Mouse (Mus musculus): Measurements from ENCODE around the gene Sec62.

Sec62 gene

DNA sequence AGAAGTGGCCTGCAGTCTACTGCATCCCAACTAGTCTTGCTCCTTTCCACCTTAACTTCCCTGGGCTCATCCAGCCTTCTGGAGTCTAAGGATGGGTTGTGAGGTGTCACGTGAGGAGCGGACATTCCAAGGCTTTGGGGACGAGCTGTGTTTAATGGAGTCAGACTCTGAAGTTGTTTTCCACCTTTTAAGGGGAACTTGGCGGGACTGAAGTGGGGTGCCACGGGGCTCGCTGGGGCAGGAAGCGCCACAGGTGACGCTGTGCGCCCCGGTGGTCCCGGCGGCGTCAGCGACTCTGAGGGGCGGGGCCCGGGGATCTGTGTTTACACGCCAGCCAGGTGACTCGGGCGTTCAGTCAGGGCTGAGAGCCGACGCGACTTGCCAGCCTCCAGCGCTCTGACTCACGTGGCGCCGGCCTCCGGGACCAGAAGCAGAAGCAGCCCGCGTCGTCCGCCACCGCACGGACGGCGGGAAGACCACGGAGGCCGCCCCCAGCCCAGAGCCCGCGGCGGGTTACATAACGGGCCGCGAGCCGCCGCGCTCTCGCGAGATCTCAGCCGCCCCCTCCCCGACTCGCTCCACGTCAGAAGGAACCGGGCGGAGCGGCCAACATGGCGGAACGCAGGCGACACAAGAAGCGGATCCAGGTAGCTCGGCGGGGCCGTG is at the start of gene Sec62:
TSS of gene Sec62 (plus strand) at position 139 of the 666 bp plus-strand sequence.
- peak; percentile 93 for DNase-seq (ENCODE audit: low spot score)

DNA sequence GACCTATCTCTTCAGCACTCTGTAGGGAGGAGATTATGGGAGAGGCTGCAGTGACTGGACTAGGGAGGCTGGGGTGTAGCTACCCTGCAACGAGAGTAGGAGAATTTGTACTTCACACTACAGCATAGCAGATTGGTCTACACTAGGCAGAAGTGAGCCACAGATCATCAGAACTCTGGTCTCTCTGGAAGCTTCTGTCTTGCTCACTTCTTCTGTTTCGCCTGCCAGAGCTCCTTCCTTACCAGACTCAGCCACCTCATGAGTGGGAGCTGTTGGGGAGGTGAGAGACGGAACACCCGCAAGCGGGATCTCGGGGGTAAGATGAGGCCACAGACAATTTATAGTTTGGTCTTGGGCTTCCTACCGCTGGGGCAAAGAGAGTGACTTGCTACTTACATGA is 49.8 kb upstream of the Sec62 start:
- no peak for DNase-seq (ENCODE audit: low spot score)

DNA sequence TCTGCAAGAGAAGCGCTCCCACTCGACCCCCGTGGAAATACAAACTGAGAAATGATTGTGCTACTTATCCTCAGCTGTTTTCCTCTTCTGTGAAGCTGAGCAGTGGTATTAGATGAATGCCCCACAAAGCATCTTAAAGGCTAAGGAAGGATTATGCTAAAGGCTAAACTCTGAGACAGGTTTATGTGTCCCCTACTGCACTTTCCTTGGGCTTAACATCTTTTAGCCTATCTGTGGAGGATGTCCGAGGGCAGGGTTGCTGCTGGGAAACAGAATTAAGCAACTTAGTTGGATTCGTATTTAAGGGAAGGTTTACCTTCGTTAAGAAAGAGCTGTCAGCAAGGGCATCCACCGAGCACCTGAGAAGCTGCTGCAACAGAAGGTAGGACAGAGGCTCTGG is 46.7 kb upstream of the Sec62 start, which contains the start of gene Samd7:
TSS of gene Samd7 (plus strand) at position 288 of the 400 bp plus-strand sequence.
- DNase-seq (ENCODE audit: low spot score), result no peak

DNA sequence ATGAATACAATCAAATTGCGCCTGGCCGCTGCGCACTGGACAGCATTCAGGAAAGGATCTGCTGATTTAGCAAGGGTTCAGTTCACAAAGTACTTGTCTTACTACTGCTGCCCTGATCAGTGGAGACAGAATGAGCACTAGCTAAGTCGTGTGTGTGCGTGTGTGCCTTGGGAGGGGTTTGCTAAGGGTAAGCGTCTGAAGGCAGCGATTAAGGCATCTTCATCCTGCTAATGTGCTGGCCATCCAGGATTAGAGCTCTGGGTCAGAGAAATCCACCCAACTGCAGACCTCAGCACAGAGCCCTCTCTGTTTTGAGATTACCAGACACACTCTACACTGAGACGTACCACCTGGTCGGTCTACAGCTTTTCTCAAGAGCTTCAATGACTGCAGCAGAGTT is 44.4 kb upstream of the Sec62 start:
- no peak for DNase-seq (ENCODE audit: low spot score)

DNA sequence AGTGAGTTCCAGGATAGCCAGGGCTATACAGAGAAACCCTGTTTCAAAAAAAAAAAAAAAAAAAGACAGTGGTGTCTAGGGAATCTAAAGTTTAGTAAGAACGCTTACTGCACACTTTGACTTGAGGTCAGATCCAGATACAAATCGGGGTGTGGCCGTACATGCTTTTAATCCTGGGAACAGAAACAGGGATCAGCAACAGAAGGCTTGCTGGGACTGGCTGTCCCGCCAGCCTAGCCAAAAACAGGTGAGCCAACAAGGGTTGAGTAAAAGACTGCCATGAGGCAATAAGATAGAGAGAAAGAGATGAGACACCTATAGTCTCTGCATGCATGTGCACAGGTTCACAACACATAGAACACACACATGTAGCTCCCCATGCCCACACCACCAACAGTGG is 38.0 kb upstream of the Sec62 start:
- DNase-seq (ENCODE audit: low spot score), result no peak

DNA sequence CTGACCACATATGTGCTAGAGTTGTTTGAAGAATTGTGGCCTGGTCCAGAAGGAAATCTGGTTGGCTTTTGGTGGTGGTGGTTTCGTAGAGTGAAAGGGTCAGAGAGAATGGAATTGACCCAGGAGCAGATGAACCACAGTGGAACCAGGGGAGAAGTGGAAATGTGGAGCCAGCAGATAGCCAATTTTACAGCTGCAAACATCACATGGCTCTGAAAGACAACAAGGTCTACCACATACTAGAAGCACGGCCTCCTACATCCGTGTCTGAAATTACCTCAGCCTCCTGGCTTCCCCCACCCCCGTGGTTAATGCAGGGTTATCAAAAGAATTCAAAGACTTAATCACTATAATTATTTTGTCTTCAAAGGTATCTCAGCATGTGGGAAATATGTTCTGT is 27.8 kb upstream of the Sec62 start:
- no peak for DNase-seq (ENCODE audit: low spot score)

DNA sequence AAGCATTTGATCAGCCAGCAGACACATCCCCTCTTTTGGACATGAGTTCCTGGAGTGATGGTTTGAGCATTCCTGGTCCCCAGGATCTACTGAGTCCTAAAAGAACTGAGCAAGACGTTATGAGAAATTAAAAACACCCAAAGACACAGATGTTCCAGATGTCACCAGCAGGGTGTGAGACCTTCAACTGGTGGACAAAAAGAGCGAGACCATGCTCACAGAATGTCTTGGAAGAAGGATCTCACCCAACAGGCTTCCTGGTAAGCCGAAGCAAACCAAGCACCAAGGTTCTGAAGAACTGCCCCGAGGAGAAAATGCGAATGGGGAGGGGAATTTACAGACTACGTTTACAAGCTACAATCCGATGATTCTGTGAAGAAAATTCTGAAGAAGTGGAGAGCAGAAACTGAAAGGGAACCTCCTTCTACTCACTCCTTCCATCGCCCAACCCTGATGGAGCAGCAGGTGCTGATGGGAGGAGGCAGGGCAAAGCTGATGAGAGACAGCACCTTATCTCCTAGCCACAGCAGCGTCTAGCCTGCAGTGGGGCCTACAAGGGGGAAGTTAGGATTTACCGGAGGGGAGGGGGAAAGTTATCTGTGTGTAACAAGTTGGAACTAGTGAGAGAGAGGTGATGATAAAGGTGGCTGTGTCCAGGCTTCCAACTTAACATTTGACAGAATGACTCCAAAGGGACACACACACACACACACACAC is 27.2 kb upstream of the Sec62 start:
- no peak for DNase-seq (ENCODE audit: low spot score)

DNA sequence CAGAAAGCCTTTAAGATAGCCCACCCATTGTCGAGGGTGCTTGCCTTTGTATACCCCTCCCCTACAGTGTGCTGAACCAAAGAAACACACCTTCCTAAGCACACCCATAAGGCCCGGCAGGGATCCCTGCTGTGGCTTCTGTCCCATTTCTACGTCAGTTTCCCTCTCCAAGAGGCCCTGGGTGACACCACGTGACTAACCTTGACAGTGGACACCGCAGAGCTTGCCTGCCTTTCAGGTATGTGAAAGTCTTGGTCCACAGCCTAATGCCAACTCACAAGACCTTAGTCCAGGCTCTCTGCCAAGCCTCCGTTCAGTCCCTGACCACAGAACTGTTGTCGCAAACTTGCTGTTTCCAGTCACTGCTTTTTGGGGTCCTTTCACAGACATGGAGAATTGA is 26.5 kb upstream of the Sec62 start:
- DNase-seq (ENCODE audit: low spot score), result no peak

DNA sequence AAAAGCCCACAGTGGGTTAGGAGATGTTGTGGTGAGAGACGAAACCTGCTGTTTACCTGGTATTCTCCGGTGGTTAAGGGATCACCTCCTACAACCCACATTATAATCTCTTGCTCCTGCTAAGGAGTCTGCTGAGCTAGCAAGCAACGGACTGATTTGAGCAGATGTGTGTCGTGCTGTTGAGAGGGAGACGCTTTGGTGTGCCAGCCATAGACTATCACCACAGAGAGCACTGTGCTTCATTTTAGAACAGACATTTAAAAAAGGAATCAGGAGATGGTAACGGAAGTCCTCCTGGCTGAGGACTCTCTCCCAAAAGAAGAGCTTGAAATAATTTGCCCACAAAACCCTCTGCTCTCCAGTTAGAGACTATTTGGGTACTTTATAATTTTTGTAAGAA is 25.4 kb upstream of the Sec62 start:
- DNase-seq (ENCODE audit: low spot score), result no peak

DNA sequence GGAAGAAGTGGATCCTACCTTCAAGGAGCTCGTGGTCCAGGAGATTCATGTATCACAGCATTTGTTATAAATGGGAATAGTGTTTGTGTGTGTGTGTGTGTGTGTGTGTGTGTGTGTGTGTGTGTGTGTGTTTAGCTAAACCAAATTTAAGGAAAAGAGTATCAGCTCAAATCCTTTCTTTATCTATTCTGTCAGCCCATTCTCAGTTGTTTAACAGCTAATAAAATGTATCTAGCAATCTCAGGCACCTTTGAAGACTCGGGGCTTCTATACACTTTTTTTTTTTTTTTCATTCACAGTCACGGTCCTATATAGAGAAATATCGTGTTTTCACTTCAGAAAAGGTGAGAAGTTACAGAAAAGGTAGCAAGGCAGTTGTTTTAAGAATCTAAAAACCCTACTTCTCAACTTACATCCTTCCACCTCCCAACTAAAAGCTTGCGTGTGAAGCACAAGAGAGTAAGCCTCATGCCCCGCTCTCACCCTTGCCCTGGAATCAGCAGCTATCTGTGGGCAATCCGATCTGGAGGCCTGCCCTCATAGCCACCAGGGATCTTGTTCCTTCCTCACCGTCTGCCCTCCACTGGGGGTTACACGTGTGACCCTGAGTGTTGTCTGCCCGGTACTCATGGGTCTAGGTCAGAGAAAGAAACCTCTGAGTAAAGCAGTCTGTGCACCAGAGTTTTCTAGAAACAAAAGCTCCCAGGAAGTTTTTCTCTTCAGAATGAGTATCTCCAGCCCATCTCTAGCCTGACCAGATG is 22.7 kb upstream of the Sec62 start:
- no peak for DNase-seq (ENCODE audit: low spot score)

DNA sequence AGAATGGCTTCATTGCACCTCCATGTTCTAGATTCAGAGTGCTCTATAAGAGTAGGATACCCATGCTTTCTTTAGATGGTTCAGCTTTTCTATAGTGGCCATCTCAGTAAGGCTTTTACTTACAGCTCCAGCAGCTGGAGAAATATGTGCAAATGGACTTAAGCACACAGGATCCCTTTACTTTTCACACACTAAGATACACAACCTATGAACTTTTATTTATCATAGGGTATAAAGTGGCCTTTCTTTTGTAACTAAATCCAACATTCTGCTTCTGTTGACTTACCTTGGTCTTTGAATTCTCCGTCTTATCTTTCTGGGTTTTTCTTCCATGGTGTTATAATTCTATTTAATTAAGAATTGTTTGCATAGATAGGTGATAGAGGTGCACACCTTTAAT is 21.1 kb upstream of the Sec62 start:
- no peak for DNase-seq (ENCODE audit: low spot score)

DNA sequence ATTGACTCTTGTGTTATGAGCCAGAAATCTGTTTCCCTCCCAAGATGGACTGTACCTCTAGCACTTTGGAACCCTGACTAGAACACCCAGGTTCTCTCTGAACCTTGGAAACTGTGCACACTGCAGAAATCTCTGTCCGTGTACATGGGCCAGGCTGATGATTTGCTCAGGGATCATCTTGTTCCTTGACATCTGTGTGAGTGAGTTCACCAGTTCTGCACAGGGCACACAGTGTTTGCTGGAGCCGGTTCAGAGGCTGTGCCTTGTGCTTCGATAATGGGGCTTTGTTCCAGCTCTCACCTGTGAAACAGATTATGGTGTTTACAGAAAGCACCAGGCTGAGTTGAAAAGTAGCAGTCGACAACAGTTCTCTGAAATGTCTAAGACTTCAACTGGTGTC is 20.0 kb upstream of the Sec62 start:
- no peak for DNase-seq (ENCODE audit: low spot score)

DNA sequence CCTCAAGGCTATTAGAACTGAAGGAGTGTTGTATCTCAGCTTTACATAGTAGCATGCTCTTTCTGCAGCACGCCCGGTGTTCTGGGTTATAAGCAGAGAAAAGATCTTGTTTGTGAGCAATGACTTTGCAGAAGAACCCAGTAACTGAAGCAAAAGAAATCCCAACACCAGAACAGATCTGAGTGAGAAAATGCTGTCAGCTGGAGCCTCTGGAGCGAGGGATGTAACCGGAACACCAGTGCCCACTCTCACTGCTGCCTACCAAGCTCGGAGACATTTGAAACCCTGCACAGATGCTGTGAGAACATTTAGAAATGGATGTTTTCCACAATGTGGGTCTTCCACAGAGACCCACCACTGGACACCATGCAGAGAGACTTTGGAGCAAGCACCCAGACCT is 18.0 kb upstream of the Sec62 start:
- no peak for DNase-seq (ENCODE audit: low spot score)

DNA sequence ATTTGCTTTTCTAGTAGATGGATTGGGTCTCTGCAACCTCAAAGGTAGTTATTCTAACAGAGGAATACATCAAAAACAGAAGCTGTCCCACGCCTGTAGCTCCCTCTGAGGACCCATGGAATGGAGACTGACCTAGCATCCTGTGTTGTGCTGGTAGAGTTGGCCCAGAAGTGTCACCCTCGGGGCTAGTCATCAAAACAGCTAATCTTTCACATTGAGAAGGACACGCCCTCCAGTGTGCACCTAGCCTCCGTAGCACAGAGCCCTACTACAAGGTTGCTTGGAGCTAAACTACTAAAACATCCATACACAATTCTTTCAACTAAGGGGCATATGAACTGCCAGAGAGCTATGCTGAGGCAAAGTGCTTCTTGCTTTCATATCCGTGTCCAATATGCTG is 14.7 kb upstream of the Sec62 start:
- DNase-seq (ENCODE audit: low spot score), result no peak

DNA sequence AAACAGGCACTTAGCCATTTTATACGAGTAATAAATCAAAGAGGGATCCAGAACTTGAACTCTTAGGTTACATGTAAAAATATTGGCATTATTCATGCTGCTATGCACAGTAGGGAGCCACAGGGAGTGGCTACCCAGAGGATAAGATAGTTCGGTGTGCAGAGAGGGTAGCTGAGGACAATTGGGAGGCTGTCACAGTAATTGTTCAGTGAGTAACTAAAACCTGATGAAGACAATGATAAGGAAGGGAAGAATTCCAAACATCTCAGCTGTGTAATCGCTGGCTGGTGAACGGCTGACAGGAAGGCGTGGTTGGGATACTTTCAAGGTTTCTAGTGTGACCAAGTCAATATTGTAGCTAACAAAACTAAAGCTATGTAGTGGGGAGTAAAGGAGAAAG is 4.1 kb upstream of the Sec62 start:
- no peak for DNase-seq (ENCODE audit: low spot score)

DNA sequence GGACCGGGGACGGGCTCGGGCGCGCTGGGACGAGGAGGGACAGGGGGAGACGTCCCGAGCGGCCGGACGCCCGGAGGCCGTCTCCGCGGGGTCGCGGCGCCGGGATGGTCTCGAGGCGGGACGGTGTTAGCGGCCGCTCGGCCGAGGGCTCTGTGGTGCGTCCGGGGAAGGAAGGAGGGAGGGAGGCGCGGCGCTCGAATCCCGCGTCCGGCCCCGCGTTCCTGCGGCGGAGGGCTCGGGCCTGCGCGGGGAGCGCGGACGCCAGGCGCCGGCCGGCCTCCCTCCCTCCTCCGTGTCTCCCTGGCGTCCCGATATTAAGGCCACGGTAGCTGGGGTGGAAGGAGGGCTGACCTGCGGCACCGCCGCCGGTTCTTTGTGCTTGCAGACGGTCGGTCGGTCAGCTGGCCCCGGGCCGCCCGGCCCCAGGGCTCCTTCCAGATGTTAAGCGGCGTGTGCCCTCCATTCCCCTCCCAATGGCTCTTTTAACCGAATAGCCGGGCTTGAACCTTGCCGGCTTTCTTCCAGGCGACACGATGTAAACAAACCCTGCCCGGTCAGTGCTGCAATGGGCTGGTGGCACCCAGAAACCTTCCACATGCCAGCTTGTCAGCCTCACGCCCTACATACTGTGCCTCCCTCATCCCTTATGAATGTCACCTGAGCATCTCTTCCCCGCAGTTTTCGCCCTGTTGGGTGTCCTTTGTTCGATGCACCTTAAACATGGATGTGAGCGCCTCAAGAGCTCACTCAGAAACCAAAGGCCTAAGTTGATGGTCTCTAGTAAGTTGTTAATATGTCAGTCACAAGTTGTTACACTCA is 937 bp downstream of the Sec62 start:
- peak; percentile 48 for DNase-seq (ENCODE audit: low spot score)

DNA sequence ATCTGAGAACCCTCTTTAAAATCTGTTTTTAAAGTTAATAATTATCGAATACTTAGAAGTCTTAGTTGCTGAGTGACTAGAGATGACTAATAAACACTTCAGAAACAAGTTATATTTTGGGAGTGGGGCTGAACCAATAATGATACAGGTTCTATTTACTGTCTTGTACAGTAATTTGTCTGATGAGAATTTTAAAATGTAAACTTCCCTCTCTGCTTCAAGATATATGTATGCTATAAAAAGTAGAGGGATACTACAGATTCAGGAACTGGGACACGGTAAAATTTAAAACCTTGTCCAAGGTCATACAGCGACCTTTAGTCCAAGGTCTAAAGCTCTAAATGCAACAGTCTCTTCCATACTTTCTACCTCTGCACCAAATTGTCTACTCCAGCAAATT is 9.5 kb downstream of the Sec62 start:
- DNase-seq (ENCODE audit: low spot score), result no peak

DNA sequence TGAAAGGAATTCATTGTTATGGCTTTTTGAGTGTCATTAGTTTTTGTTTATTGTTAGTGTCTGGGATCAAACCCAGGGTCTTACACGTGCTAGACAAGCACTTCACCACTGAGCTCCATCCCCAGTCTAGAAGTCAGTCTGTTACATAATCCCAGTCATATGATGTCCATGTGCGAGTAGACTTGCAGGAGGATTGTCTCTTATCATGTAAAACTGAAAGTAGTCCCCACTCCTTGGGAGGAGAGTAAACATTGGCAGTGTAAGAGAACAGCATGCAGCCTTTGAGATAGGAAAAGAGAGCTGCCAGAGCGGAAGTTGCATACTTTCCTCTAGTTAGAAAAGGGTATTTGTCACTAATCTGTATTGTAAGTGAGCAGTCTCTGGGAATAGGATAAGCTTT is 20.2 kb downstream of the Sec62 start:
- DNase-seq (ENCODE audit: low spot score), result no peak

DNA sequence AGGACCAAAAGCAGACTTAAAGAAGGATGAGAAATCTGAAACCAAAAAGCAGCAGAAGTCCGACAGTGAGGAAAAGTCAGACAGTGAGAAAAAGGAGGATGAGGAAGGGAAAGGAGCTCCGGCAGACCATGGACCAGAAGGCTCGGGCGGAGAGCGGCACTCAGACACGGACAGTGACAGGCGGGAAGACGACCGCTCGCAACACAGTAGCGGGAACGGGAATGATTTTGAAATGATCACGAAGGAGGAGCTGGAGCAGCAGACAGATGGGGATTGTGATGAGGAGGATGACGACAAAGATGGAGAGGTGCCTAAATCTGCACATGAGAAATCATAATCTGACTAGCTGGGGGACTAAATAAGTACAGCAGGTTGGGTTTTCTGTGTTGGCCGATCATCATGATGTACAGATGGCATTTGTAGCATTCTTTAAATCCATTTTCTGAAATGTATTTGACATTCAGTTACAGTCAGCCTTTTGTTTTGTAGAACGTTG is 26.0 kb downstream of the Sec62 start:
- no peak for DNase-seq (ENCODE audit: low spot score)

DNA sequence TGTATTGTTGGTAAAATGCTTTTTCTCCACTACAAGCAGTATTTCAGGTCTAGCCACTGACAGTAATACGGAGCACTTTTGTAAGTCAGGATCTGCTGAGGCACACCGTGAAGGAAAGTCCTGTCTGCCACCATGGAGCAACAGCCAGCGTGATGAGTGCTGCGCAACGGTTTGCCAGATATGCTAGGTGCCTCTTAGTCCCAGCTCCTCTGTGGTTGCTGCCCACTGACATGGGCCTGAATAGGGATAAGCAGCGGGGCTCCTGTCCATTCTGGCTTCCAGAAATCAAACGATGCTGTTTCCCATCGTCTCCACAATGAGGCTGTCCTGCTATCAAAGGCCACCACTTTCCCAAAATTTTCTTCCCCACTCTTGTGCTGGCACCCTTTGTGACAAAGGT is 29.5 kb downstream of the Sec62 start:
- DNase-seq (ENCODE audit: low spot score), result no peak

DNA sequence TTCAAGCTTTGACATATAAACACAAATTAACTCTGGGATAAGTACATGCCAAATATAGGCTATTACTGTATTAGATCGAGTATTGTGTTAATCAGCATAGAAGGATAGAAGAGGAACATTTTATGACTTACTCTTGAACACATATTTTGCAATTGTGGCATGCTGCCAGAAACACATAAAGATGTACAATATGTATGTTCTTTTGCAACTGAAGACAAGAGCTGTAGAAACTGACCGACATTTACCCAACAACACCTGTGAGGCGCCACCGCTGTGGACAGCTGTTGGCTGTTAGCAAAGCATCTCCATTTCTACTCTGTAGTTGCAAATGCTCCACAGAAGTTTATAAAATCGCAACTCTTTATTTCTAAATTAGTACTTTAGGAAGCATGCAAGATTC is 33.4 kb downstream of the Sec62 start:
- DNase-seq (ENCODE audit: low spot score), result no peak

Data from MN1 (cell line).